Mouse (Mus musculus): Measurements from ENCODE around the gene Lsamp. TPM values are rescaled to one million over a fixed set of nuclear protein-coding genes. Genes with fewer than 3 reads are reported as not detected.

Gene Lsamp
- polyA plus RNA-seq, 1 experiment from 2014 or later = 0.75 TPM

- Histone ChIP-seq H3K36me3 (no peaks in the 10 kb centered on the region), H3K4me3 (no peak overlapping the region), H3K27me3 (no peaks in the 10 kb centered on the region), H3K4me1 (no peaks in the 10 kb centered on the region), H3K9ac (no peak overlapping the region), H3K27ac (no peak overlapping the region), H3K9me3 (no peaks in the 10 kb centered on the region), H3K4me2 (no peak overlapping the region)
- 57% methylated on average over 2 of the region's 2 CpGs for WGBS
- ATAC-seq (ENCODE audit: borderline replicate concordance, extremely low read depth, low FRiP score, low TSS enrichment) = no peak
Measured at GRCm38 (mm10) chr16:41674316-41675038, 1690.3 kb downstream of the Lsamp start.

GRCm38 (mm10) chr16:41675774-41676173 is 1691.6 kb downstream of the Lsamp start:
- no peak overlapping the region for H3K27ac ChIP-seq
- ATAC-seq (ENCODE audit: borderline replicate concordance, extremely low read depth, low FRiP score, low TSS enrichment) = no peak
- 65% methylated on average over 3 of the region's 3 CpGs for WGBS
- no peak overlapping the region for H3K4me2 ChIP-seq
- H3K36me3 ChIP-seq = no peaks in the 10 kb centered on the region
- no peaks in the 10 kb centered on the region for H3K27me3 ChIP-seq
- no peak overlapping the region for H3K9ac ChIP-seq
- no peaks in the 10 kb centered on the region for H3K9me3 ChIP-seq
- no peak overlapping the region for H3K4me3 ChIP-seq
- H3K4me1 ChIP-seq = no peaks in the 10 kb centered on the region

- H3K27me3 ChIP-seq = no peaks in the 10 kb centered on the region
- H3K27ac ChIP-seq = no peak overlapping the region
- no peaks in the 10 kb centered on the region for H3K4me1 ChIP-seq
- no peak overlapping the region for H3K9ac ChIP-seq
- H3K4me2 ChIP-seq = no peak overlapping the region
- no peak for ATAC-seq (ENCODE audit: borderline replicate concordance, extremely low read depth, low FRiP score, low TSS enrichment)
- no peaks in the 10 kb centered on the region for H3K9me3 ChIP-seq
- no peaks in the 10 kb centered on the region for H3K36me3 ChIP-seq
- H3K4me3 ChIP-seq = no peak overlapping the region
Measured at GRCm38 (mm10) chr16:41692435-41692834, 1708.3 kb downstream of the Lsamp start.

- Histone ChIP-seq H3K27ac (no peak overlapping the region), H3K36me3 (no peaks in the 10 kb centered on the region), H3K4me2 (no peak overlapping the region), H3K9ac (no peak overlapping the region), H3K4me1 (no peaks in the 10 kb centered on the region), H3K9me3 (no peaks in the 10 kb centered on the region), H3K4me3 (no peak overlapping the region), H3K27me3 (no peaks in the 10 kb centered on the region)
- whole genome bisulfite sequencing = 79% methylated on average over 5 of the region's 5 CpGs
- no peak for ATAC-seq (ENCODE audit: borderline replicate concordance, extremely low read depth, low FRiP score, low TSS enrichment)
Measured at GRCm38 (mm10) chr16:41701790-41702428, 1717.7 kb downstream of the Lsamp start.

- WGBS = 78% methylated on average over 9 of the region's 9 CpGs
- Histone ChIP-seq H3K36me3 (no peaks in the 10 kb centered on the region), H3K4me2 (no peak overlapping the region), H3K9me3 (no peaks in the 10 kb centered on the region), H3K9ac (no peak overlapping the region), H3K27ac (no peak overlapping the region), H3K4me1 (no peaks in the 10 kb centered on the region), H3K27me3 (no peaks in the 10 kb centered on the region), H3K4me3 (no peak overlapping the region)
- no peak for ATAC-seq (ENCODE audit: borderline replicate concordance, extremely low read depth, low FRiP score, low TSS enrichment)
Measured at GRCm38 (mm10) chr16:41728900-41729585, 1744.9 kb downstream of the Lsamp start.

GRCm38 (mm10) chr16:41729911-41730310 is 1745.8 kb downstream of the Lsamp start:
- Histone ChIP-seq H3K4me2 (no peak overlapping the region), H3K27me3 (no peaks in the 10 kb centered on the region), H3K27ac (no peak overlapping the region), H3K4me3 (no peak overlapping the region), H3K9me3 (no peaks in the 10 kb centered on the region), H3K4me1 (no peaks in the 10 kb centered on the region), H3K36me3 (no peaks in the 10 kb centered on the region), H3K9ac (no peak overlapping the region)
- 82% methylated on average over 1 of the region's 1 CpGs for WGBS
- no peak for ATAC-seq (ENCODE audit: borderline replicate concordance, extremely low read depth, low FRiP score, low TSS enrichment)

GRCm38 (mm10) chr16:41745037-41745436 is 1760.9 kb downstream of the Lsamp start:
- Histone ChIP-seq H3K27ac (no peak overlapping the region), H3K4me1 (no peaks in the 10 kb centered on the region), H3K36me3 (no peaks in the 10 kb centered on the region), H3K4me2 (no peak overlapping the region), H3K27me3 (no peaks in the 10 kb centered on the region), H3K4me3 (no peak overlapping the region), H3K9ac (no peak overlapping the region), H3K9me3 (no peaks in the 10 kb centered on the region)
- WGBS = 60% methylated on average over 4 of the region's 4 CpGs
- ATAC-seq (ENCODE audit: borderline replicate concordance, extremely low read depth, low FRiP score, low TSS enrichment) = no peak

- H3K36me3 ChIP-seq = no peaks in the 10 kb centered on the region
- no peaks in the 10 kb centered on the region for H3K27me3 ChIP-seq
- WGBS = 82% methylated on average over 11 of the region's 11 CpGs
- H3K27ac ChIP-seq = no peak overlapping the region
- no peak overlapping the region for H3K4me3 ChIP-seq
- no peak overlapping the region for H3K4me2 ChIP-seq
- ATAC-seq (ENCODE audit: borderline replicate concordance, extremely low read depth, low FRiP score, low TSS enrichment) = no peak
- no peaks in the 10 kb centered on the region for H3K9me3 ChIP-seq
- H3K4me1 ChIP-seq = no peaks in the 10 kb centered on the region
- H3K9ac ChIP-seq = no peak overlapping the region
Measured at GRCm38 (mm10) chr16:41746235-41746911, 1762.2 kb downstream of the Lsamp start.

- H3K4me2 ChIP-seq = no peak overlapping the region
- no peak for ATAC-seq (ENCODE audit: borderline replicate concordance, extremely low read depth, low FRiP score, low TSS enrichment)
- WGBS = 91% methylated on average over 2 of the region's 2 CpGs
Measured at GRCm38 (mm10) chr16:41747874-41748273, 1763.7 kb downstream of the Lsamp start.

GRCm38 (mm10) chr16:41748759-41749158 is 1764.6 kb downstream of the Lsamp start:
- no peak for ATAC-seq (ENCODE audit: borderline replicate concordance, extremely low read depth, low FRiP score, low TSS enrichment)
- H3K27ac ChIP-seq = no peak overlapping the region
- 65% methylated on average over 2 of the region's 2 CpGs for WGBS

More at GRCm38 (mm10) chr16:41747874-41748273, 1763.7 kb downstream of the Lsamp start:
- Histone ChIP-seq H3K9ac (no peak overlapping the region), H3K27ac (no peak overlapping the region), H3K4me3 (no peak overlapping the region), H3K4me1 (no peaks in the 10 kb centered on the region), H3K27me3 (no peaks in the 10 kb centered on the region), H3K36me3 (no peaks in the 10 kb centered on the region), H3K9me3 (no peaks in the 10 kb centered on the region)

GRCm38 (mm10) chr16:41764285-41764684 is 1780.1 kb downstream of the Lsamp start:
- 66% methylated on average over 6 of the region's 6 CpGs for WGBS
- Histone ChIP-seq H3K9ac (no peak overlapping the region), H3K4me2 (no peak overlapping the region), H3K4me3 (no peak overlapping the region), H3K9me3 (no peaks in the 10 kb centered on the region), H3K36me3 (no peaks in the 10 kb centered on the region), H3K4me1 (no peaks in the 10 kb centered on the region), H3K27me3 (no peaks in the 10 kb centered on the region), H3K27ac (no peak overlapping the region)
- no peak for ATAC-seq (ENCODE audit: borderline replicate concordance, extremely low read depth, low FRiP score, low TSS enrichment)

More at GRCm38 (mm10) chr16:41748759-41749158, 1764.6 kb downstream of the Lsamp start:
- Histone ChIP-seq H3K4me2 (no peak overlapping the region), H3K36me3 (no peaks in the 10 kb centered on the region), H3K4me3 (no peak overlapping the region), H3K4me1 (no peaks in the 10 kb centered on the region), H3K27me3 (no peaks in the 10 kb centered on the region), H3K9ac (no peak overlapping the region), H3K9me3 (no peaks in the 10 kb centered on the region)
